Mouse (Mus musculus): ENCODE results near the gene Nat8f4.

DNA sequence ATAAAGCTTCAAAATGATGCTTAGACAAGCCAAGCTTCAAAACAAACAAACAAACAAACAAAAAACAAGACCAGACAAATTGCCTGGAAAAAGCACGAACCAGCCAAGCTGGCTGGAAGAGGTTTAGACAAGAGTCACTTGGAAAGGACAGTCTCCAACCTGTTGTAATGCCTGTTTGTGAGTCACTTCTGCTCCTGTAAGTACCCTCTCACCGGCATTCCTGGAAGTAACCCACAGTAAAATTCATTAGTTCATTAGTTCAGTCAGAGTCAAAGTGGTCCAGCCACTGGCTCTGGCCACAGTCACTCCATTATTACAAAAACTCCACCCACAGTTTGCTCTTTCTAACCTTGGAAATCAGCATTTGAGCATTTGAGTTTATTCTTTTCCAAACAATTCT lies 40.8 kb downstream of the Nat8f4 start:
- no peak for TF ChIP-seq CTCF (IDR thresholded peaks at IDR 0.05; ENCODE audit: borderline replicate concordance, extremely low read depth, insufficient read depth, insufficient read length)
- TF ChIP-seq POLR2A (IDR thresholded peaks at IDR 0.05; ENCODE audit: borderline replicate concordance, extremely low read depth, insufficient read depth, insufficient read length, poor library complexity, severe bottlenecking): no peak

All from brain, embryonic 14.5 days (tissue).